Mouse (Mus musculus) splenic B cell, adult 2 months (primary cell): ENCODE measurements at regions not wholly inside any gene's neighbourhood (a gene's known extent, or its start where the extent isn't known, plus 50 kb on each side); places are given as distances from the start of the nearest gene placed in this dataset.

Source experiments
- DNase-seq: peaks from one replicate; pipeline ENCODE4 v3.0.0-alpha.2; 2011; ENCODE audit warnings: low read depth, low spot score
- H3K27me3 ChIP-seq: 2 replicates; pipeline ENCODE4 v1.6.1; 2012; ENCODE audit warnings: mild to moderate bottlenecking, low read length, moderate library complexity, mixed read lengths; ENCODE audit not compliant: control insufficient read depth, poor library complexity, insufficient read depth, severe bottlenecking
- H3K36me3 ChIP-seq: 2 replicates; pipeline ENCODE4 v1.6.1; 2012; ENCODE audit warnings: mild to moderate bottlenecking, low read length, moderate library complexity, mixed read lengths; ENCODE audit not compliant: control insufficient read depth, poor library complexity, insufficient read depth, severe bottlenecking

DNA sequence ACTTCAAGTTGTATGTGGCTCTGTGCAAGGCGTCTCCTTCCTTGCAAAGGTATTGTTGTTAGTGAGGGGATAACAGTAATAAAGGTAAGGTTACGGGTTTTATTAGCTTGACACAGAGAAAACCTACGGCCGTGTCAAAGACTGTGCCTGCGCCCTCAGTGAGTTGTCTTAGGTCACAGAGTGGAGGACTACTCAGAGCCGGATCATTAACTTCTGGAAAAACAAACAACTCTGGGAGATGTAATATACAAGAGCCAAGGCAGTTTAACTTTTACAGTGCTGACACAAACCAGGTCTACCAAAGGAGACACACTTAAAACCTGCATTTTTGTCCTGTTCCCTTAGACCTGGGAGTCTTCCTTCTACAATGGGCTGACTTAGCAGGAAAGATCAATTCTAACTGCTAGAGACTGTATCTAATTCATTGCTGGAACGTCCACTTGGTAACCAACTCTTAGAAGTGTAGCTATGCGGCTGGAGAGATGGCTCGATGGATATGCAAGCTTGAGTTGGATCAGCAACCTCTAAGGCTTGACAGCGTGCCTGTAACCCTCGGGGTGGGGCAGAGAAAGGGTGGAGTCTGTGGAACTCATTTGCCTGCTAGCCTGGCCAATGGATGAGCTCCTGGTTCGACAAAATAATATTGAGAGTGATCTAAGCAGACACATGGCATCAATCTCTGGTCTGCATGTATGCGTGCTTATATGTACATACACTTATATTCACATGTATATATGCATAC is 115.5 kb upstream of the Adgrl2 start:
- Histone ChIP-seq H3K27me3 (no peaks in the 10 kb centered on the region), H3K36me3 (no peaks in the 10 kb centered on the region)
- no peak for DNase-seq

DNA sequence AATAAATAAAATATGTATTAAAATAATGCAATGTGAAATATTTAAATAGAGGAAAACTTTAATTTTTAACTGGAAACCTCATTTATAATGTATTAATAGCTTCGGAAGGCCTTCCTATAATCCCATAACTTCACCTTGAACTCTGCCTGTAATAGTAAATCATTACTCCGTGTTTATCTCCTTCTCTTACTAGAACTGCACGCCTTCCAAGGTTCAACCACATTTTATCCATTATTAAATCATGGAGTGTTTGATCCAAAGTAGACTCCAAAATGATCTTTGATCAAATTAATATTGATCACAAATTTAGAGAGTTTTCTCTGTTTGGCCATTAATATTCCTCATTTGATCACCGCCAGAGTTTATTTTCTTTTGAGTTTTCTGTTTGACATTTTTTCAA is 114.8 kb upstream of the Adgrl2 start:
- H3K27me3 ChIP-seq = no peaks in the 10 kb centered on the region
- DNase-seq = no peak

DNA sequence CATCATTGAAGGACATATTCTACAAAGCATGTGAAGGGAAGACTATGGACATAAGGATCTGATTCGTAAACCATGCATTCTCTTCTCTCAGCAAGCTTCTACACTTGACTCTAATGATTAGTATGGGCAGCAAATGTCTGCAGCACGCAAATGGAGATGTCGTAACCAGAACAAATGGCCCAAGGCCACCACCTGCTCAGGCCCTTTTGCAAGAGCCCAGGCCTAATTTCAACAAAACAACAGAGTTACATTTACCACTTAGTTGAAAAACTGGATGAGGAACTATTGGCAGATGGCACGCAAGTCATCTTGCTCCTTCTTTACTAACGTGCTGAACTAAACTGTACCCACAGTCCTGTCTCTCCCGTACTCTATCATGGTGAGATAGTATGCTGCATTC is 113.7 kb upstream of the Adgrl2 start:
- no peaks in the 10 kb centered on the region for H3K36me3 ChIP-seq
- no peak for DNase-seq
- no peaks in the 10 kb centered on the region for H3K27me3 ChIP-seq

More for the DNA sequence above, 114.8 kb upstream of the Adgrl2 start:
- no peaks in the 10 kb centered on the region for H3K36me3 ChIP-seq

DNA sequence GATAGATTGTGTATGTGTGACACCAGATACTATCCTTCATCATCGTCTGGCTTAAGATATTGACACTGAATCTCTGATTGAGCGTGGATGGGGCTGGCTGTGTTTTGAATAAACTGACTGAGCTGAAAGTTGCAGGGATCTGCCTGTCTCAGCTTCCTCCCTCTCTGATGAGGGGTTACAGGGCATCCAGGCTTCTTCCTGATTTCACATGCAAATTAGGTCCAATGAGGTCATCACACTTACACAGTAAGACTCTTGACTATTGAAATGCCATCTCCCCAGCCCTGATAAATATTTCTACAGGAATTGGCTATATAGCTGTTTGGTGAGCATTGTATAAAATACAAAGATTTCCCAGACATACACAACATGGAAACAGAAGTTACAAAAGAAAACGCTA is 113.1 kb upstream of the Adgrl2 start:
- Histone ChIP-seq H3K27me3 (no peaks in the 10 kb centered on the region), H3K36me3 (no peaks in the 10 kb centered on the region)
- DNase-seq = no peak

DNA sequence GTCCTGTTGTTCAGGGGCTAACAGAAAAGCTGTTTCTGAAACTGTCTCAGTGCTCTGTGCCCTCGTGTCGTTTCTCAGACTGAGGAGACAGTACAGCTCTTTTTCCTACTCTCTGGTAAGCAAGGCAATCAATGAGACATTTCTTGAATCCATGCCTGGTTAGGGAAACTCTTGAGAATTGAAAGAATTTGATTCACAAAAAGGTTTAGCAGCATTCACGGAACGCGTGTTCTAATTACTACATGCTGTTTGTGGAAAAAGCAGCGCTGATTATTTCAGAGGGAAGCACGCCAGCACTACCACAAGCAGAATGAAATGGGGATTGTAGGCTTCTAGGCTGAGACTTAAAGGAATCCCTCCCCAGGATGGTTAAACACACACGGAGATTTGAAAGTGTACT is 112.5 kb upstream of the Adgrl2 start:
- no peak for DNase-seq
- Histone ChIP-seq H3K27me3 (no peaks in the 10 kb centered on the region), H3K36me3 (no peaks in the 10 kb centered on the region)

DNA sequence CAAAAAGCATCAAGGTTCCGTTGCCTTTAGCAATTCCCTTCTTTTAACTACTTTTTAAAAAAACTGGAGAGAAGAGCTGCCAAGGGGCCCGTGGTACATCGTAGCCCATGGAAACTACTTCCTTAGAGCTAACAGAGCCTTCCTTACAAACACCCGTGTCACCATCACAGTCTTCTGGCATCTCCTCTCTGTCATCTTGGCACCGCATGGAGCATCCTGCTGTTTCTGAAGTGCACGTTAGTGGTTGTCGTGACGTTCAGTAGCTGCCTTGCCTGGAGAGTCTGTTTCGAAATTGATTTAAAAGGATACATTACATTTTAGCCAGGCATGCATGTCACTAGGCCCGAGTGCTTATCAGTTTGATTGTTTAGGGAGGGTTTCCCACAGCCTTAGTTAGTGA is 111.4 kb upstream of the Adgrl2 start:
- no peaks in the 10 kb centered on the region for H3K27me3 ChIP-seq
- no peak for DNase-seq
- H3K36me3 ChIP-seq = no peaks in the 10 kb centered on the region

DNA sequence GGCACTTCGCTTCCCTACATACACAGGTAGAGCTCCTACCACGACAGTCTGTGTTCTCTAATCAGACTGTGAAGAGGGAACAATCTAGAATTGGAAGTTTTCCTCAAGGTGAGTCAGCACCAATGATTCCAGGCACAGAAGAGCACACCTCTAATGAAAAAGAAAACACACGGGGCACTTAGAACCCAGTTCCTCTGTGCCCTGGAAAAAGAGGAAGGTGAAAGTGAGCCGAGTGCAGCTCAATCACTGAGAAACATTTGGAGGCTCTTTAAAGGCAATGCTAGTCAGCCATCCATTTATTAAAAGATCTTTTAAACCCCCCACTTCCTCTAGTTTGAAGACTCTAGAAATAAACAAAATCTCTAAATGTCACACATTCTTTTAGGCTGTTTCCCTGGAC is 108.4 kb upstream of the Adgrl2 start:
- Histone ChIP-seq H3K36me3 (no peaks in the 10 kb centered on the region), H3K27me3 (no peaks in the 10 kb centered on the region)
- peak; percentile 17 for DNase-seq

DNA sequence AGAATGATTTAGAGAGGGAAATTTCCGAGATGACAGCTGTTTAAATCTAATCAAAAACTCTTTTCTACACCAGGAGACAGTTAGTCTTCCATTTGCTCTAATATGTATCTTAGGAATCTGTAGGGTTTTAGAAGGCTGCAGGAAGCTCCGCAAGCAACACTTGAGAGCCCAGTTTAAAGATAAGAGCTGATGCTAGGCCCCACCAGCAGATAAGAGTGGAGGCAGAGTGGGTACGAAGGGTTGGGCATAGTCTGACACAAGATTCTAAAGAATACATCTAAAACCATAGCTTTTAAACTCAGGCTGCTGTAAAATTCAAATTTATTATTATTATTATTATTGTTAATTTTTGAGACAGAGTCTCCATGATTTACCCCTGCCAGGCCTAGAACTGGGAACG is 106.7 kb upstream of the Adgrl2 start:
- Histone ChIP-seq H3K27me3 (no peaks in the 10 kb centered on the region), H3K36me3 (no peaks in the 10 kb centered on the region)
- DNase-seq = no peak

DNA sequence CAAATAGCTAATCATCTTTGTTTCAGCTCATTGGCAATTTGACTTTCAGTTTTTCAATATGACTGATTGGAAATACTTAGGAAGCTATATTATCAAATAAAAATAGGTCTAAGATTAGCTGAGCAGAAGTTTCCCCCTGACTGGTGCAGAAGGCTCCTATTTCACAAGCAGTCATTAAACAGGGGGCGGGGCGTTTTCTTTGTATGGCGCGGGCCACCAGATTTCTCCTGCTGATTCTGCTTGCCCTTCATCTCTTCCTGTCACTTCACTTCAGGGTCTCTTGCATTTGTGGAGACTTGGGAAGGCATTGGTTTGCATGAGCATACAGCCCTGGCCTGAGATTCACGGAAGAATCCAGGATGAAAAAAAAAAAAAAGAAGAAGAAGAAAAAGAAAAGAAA is 102.3 kb upstream of the Adgrl2 start:
- no peak for DNase-seq
- H3K36me3 ChIP-seq = no peaks in the 10 kb centered on the region
- H3K27me3 ChIP-seq = no peaks in the 10 kb centered on the region

DNA sequence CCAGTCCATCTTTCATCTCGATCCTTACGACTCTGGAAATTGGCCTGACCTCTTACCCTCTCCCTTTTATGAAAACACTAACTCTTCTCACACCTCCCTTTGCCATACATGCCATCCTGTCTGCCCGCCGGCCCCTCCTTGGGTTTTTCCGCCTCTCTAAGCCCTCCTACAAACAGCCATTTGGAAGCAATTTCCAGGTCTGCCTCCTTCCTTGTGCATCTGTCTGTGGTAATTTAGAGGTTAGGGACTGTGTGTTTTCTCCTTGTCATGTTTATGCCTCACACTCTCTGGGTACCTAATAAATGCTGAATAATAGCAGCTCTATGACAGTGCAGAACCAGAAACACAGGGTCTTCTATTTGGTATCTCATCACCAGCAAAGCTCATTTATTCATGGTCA is 99.7 kb upstream of the Adgrl2 start:
- no peaks in the 10 kb centered on the region for H3K27me3 ChIP-seq
- no peak for DNase-seq
- H3K36me3 ChIP-seq = no peaks in the 10 kb centered on the region

DNA sequence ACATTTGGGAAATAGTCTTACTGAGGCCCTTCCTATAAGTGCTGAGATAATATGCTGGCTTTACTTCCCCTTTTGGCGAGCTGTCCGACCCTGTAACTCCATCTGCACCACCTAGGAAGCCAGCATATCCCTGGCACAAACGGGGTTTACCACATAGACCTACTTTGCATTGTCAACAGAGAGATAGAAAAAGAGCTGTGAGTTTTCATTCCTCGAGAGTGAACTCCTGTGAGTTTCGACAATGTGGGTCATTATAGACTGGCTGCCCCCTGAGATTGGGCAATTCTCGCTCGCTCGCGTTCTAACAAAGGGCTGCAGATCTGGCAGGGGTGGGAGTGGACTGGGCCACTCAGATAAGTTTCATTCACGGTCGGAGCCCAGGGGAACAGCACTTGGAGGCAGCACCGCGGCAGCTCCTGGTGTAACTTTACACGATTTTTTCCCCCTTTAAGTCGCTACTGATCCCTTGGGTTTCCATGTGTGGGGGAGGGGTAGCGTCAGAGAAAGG is 98.3 kb upstream of the Adgrl2 start:
- DNase-seq = peak; percentile 11
- H3K27me3 ChIP-seq = no peaks in the 10 kb centered on the region

DNA sequence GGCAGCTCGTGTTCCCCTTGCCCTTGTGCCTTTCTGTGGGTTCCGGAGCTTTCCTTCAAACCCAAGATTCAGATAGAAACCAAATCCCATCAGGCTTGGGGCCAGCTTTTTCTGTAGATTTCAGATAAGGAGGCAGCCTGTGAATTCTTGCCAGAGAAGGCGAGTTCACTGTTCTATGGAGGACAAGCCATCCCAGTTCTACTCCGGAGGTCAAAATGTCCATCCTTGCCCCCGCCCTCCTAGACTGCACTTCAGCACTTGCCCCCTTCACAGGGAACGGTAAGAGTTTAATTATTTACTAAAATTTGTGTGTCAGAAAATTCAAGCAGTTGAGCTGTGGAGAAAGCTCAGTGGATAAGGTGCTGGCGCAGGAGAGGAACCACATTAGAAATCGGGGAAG is 97.1 kb upstream of the Adgrl2 start:
- Histone ChIP-seq H3K27me3 (no peaks in the 10 kb centered on the region), H3K36me3 (no peaks in the 10 kb centered on the region)
- no peak for DNase-seq

More for the DNA sequence above, 98.3 kb upstream of the Adgrl2 start:
- no peaks in the 10 kb centered on the region for H3K36me3 ChIP-seq

DNA sequence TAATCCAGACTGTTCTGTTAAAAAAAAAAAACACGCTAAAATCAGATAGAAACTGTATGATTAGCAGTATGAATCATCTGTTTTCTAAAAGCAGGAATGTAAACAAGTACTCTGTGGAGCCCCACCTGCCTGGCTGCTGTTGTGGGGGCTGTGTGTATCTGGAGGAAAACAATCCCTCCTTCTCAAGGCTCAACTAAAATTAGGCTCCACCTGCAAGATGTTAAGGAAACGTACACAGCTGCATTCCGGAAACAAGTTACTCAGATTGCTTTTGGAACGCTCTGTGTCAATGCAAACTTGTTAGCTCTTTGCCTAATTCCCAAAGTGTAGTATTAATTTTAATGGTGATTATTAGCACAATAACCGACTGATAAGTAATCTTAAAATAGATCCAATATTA is 96.3 kb upstream of the Adgrl2 start:
- Histone ChIP-seq H3K27me3 (no peaks in the 10 kb centered on the region), H3K36me3 (no peaks in the 10 kb centered on the region)
- DNase-seq = no peak

DNA sequence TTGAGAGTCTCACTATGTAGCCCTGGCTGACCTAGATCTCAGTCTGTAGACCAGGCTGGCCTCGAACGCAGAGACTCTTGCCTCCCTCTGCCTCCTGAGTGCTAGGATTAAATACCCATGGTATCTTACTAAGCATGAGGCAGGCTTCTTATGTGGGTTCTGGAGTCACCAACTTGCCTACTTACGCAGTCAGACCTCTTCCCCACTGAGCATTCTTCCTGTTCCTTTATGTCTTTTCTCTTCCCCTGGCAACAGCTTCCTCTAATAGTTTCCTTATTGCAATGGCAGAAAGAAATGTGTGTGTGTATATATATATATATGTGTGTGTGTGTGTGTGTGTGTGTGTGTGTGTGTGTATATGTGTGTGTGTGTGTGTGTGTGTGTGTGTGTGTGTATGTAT is 95.7 kb upstream of the Adgrl2 start:
- H3K36me3 ChIP-seq = no peaks in the 10 kb centered on the region
- no peaks in the 10 kb centered on the region for H3K27me3 ChIP-seq
- peak; percentile 3 for DNase-seq

DNA sequence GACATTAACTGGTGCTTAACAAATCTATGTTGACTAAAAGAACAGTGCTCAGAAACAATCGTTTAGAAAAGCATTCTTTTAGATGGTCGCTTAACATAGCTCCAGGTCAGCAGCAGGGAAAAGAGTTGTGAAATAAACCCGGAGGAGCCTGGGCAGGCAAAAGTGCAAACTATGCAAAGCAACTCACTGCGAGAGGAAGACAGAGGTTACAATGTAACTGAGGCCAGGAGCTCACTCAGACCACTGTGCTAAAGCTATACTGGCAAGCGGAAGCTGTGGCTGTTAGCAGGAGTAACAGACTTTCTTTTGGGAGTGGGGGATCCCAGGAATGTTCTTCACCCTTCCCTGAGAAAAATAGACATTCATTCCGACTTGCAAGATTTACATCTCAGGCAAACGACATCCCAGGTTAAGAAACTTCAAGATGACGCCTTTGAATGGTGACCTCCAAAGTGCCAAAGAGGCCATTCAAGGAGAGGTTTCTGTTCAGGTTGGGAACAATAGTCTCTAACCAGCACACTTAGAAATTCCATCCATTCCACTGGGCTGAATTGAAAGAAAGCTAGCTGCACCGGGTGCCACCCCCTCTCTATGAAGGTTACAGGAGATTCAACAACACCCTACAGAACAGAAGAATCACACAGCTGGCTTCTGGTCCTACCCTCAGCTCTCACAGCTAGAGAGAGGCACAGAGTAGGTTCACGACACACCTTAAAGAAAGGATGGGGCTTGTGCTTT is 94.7 kb upstream of the Adgrl2 start:
- DNase-seq = no peak
- H3K36me3 ChIP-seq = no peaks in the 10 kb centered on the region
- H3K27me3 ChIP-seq = no peaks in the 10 kb centered on the region
